Mouse (Mus musculus) megakaryocyte, adult 5-6 weeks (primary cell): ENCODE data around the gene Tctex1d1. TPM values are rescaled to one million over a fixed set of nuclear protein-coding genes. Genes with fewer than 3 reads are reported as not detected.

Experiments used
- total RNA-seq, 2 experiments: library from RNA; stranded (forward) in 1 of 2; stranded (reverse) in 1 of 2; fragments of 153-499, 151-499 nt in 1 of 2; fragments of 221-1000, 200-1000 nt in 1 of 2; gene quantifications; 2 replicates each; pipeline versions ENCODE4 v1.2.3 to v1.2.4; 2015 to 2017

Gene Tctex1d1
- total RNA-seq, 2 experiments from 2014 or later: 5.2 to 5.5 TPM

Other genes starting within 250 kb of the Tctex1d1 start
- gene Sgip1, start 237.3 kb upstream of the Tctex1d1 start, total RNA-seq (2015): 0.85 and 2.0 TPM in 2 replicates
- gene Sgip1, start 237.3 kb upstream of the Tctex1d1 start, total RNA-seq (2017): 1.3 and 2.3 TPM in 2 replicates
- not detected in 2 replicates for gene Insl5, start 48.2 kb downstream of the Tctex1d1 start, total RNA-seq (2015)
- gene Insl5, start 48.2 kb downstream of the Tctex1d1 start, total RNA-seq (2017): not detected in 2 replicates
- 79.4 and 82.5 TPM in 2 replicates for gene Mier1, start 135.8 kb downstream of the Tctex1d1 start, total RNA-seq (2015)
- 89.2 and 100 TPM in 2 replicates for gene Mier1, start 135.8 kb downstream of the Tctex1d1 start, total RNA-seq (2017)
- 0.80 and 2.6 TPM in 2 replicates for gene Wdr78, start 135.9 kb downstream of the Tctex1d1 start, total RNA-seq (2015)
- 0.28 and 0.92 TPM in 2 replicates for gene Wdr78, start 135.9 kb downstream of the Tctex1d1 start, total RNA-seq (2017)
- gene Slc35d1, start 236.6 kb downstream of the Tctex1d1 start, total RNA-seq (2015): 7.2 and 10.7 TPM in 2 replicates
- 2.7 and 4.1 TPM in 2 replicates for gene Slc35d1, start 236.6 kb downstream of the Tctex1d1 start, total RNA-seq (2017)